Comparison of ENCODE assay signal across 25 mouse cellular contexts in genomic region chr11:19737807-19738206, GRCm38 (mm10).
DNase-seq lines count a peak whose midpoint lies in the region; ATAC-seq and TF ChIP-seq lines count a peak whose summit lies in the region.
"Had no signal": no experiment of that assay in that cellular context is flagged by ENCODE, and none has a peak within 500 bp of the region (broad histone marks: within the 10 kb centered on the region; RNA-seq: fewer than 3 reads in every experiment).

No protein-coding gene starts in this region.

- 56% methylated on average over 5 of the region's 5 CpGs for WGBS in heart, embryonic 15.5 days
- WGBS in heart, embryonic 11.5 days (ENCODE audit: insufficient replicate concordance): 57% methylated on average over 5 of the region's 5 CpGs
- WGBS in limb, embryonic 12.5 days: 21% methylated on average over 5 of the region's 5 CpGs

- intact Hi-C loops in left cerebral cortex, postnatal 36 days (cut with DNase I): no loop called here

- ATAC-seq in heart, embryonic 15.5 days (replicated peaks; ENCODE audit: insufficient number of reproducible peaks, insufficient read depth, low FRiP score, low read depth): peak; percentile 47; the same call in 1 of the 2 replicates
- ATAC-seq in heart, embryonic 11.5 days (replicated peaks; ENCODE audit: insufficient number of reproducible peaks, low FRiP score, low TSS enrichment): no peak
- peak; percentile 49; the same call in 1 of the 2 replicates for ATAC-seq in limb, embryonic 12.5 days (ENCODE audit: insufficient number of reproducible peaks, insufficient read depth, low FRiP score, low TSS enrichment, low read depth)
- ATAC-seq in inflammation-experienced regulatory T-cells, adult 6 months: no peak
- ATAC-seq: forebrain, postnatal 0 days; intestine, postnatal 0 days; midbrain, embryonic 15.5 days had no signal

- no peak for TF ChIP-seq POLR2A in embryonic fibroblast, embryonic 13.5 days (IDR thresholded peaks at IDR 0.05; ENCODE audit: low read depth, low read length)

- DNase-seq in kidney, postnatal 4 days: peak; percentile 17 to 25
- no peak for DNase-seq in kidney, adult 18-20 months
- DNase-seq in left cerebral cortex, postnatal 36 days (ENCODE audit: low spot score in 2 of 2): no peak
- DNase-seq: B cell, adult 2 months; cerebellum, adult 11 months; cerebellum, adult 9-11 months; forebrain, postnatal 0 days; gastrocnemius, postnatal 14 days; left cerebral cortex, postnatal 4 days; liver, embryonic 13.5 days; lung, adult 2 months; right cerebral cortex, postnatal 25 days; spleen, adult 18-20 months; thymus, postnatal 14 days had no signal

- H3K27me3 ChIP-seq in heart, embryonic 15.5 days: no peaks in the 10 kb centered on the region
- H3K27me3 ChIP-seq in heart, embryonic 11.5 days (ENCODE audit: control insufficient read depth, insufficient read depth, low read length): no peaks in the 10 kb centered on the region
- peaks cover 31% of the 10 kb centered on the region for H3K27me3 ChIP-seq in limb, embryonic 12.5 days
- H3K27me3 ChIP-seq: liver, embryonic 13.5 days; midbrain, embryonic 15.5 days had no signal

- no peaks in the 10 kb centered on the region for H3K9me3 ChIP-seq in heart, embryonic 15.5 days (replicated peaks)
- H3K9me3 ChIP-seq in heart, embryonic 11.5 days (replicated peaks; ENCODE audit: control insufficient read depth, low read length): no peaks in the 10 kb centered on the region
- H3K9me3 ChIP-seq in limb, embryonic 12.5 days: no peaks in the 10 kb centered on the region
- H3K9me3 ChIP-seq: liver, embryonic 13.5 days; midbrain, embryonic 15.5 days had no signal

- H3K4me1 ChIP-seq in heart, embryonic 15.5 days (replicated peaks): 0 out of 2 replicates have a peak, but pooled peaks cover 3% of the 10 kb centered on the region
- no peaks in the 10 kb centered on the region for H3K4me1 ChIP-seq in heart, embryonic 11.5 days (ENCODE audit: control insufficient read depth, insufficient read depth, low read length)
- H3K4me1 ChIP-seq in embryonic fibroblast, embryonic 13.5 days (ENCODE audit: control insufficient read depth, insufficient read depth, low read length): peaks cover 12% of the 10 kb centered on the region; the same call in 1 of the 2 replicates
- H3K4me1 ChIP-seq in limb, embryonic 12.5 days (replicated peaks): peaks cover 49% of the 10 kb centered on the region
- H3K4me1 ChIP-seq: liver, embryonic 13.5 days; midbrain, embryonic 15.5 days had no signal

- 0 out of 2 replicates have a peak overlapping the region, but pooled peaks have one; percentile 17 for H3K27ac ChIP-seq in heart, embryonic 15.5 days
- H3K27ac ChIP-seq in heart, embryonic 11.5 days (ENCODE audit: low read depth, low read length): no peak overlapping the region
- H3K27ac ChIP-seq in embryonic fibroblast, embryonic 13.5 days (ENCODE audit: insufficient read depth, low read length): peak overlapping the region; percentile 13; the same call in 1 of the 2 replicates
- 0 out of 2 replicates have a peak overlapping the region, but pooled peaks have one; percentile 29 for H3K27ac ChIP-seq in limb, embryonic 12.5 days
- H3K27ac ChIP-seq: forebrain, embryonic 10.5 days; hindbrain, embryonic 14.5 days; left cerebral cortex, adult 2 months; liver, embryonic 13.5 days; midbrain, embryonic 15.5 days had no signal

- H3K4me3 ChIP-seq in heart, embryonic 15.5 days: no peak overlapping the region
- H3K4me3 ChIP-seq in heart, embryonic 11.5 days (ENCODE audit: low read depth, low read length): no peak overlapping the region
- H3K4me3 ChIP-seq in embryonic fibroblast, embryonic 13.5 days (ENCODE audit: insufficient read depth, low read length): no peak overlapping the region
- no peak overlapping the region for H3K4me3 ChIP-seq in limb, embryonic 12.5 days (replicated peaks)
- H3K4me3 ChIP-seq: embryonic facial prominence, embryonic 10.5 days; forebrain, embryonic 10.5 days; left cerebral cortex, adult 2 months; liver, embryonic 13.5 days; midbrain, embryonic 15.5 days had no signal

- H3K4me2 ChIP-seq in heart, embryonic 15.5 days: no peak overlapping the region
- no peak overlapping the region for H3K4me2 ChIP-seq in heart, embryonic 11.5 days
- no peak overlapping the region for H3K4me2 ChIP-seq in limb, embryonic 12.5 days
- H3K4me2 ChIP-seq: hindbrain, embryonic 14.5 days; liver, embryonic 13.5 days; midbrain, embryonic 15.5 days had no signal

- TF ChIP-seq CTCF in embryonic fibroblast, embryonic 13.5 days (IDR thresholded peaks at IDR 0.05; ENCODE audit: borderline replicate concordance, insufficient read depth, low read length): no peak

- H3K36me3 ChIP-seq in heart, embryonic 15.5 days: no peaks in the 10 kb centered on the region
- no peaks in the 10 kb centered on the region for H3K36me3 ChIP-seq in heart, embryonic 11.5 days (ENCODE audit: control insufficient read depth, insufficient read depth, low read length)
- no peaks in the 10 kb centered on the region for H3K36me3 ChIP-seq in limb, embryonic 12.5 days
- H3K36me3 ChIP-seq: embryonic facial prominence, embryonic 10.5 days; forebrain, embryonic 10.5 days; liver, embryonic 13.5 days; midbrain, embryonic 15.5 days had no signal

- H3K9ac ChIP-seq in heart, embryonic 15.5 days: no peak overlapping the region
- no peak overlapping the region for H3K9ac ChIP-seq in heart, embryonic 11.5 days (ENCODE audit: low read depth, low read length)
- H3K9ac ChIP-seq in limb, embryonic 12.5 days (replicated peaks): no peak overlapping the region
- H3K9ac ChIP-seq: forebrain, postnatal 0 days; hindbrain, embryonic 14.5 days; liver, embryonic 13.5 days; midbrain, embryonic 15.5 days had no signal

Comparison
In these comparisons a context has a peak if more than half of its experiments do, and no peak if none do; other contexts are left out.
1. ATAC-seq: peak in heart, embryonic 15.5 days (single experiment) and limb, embryonic 12.5 days (single experiment); none in heart, embryonic 11.5 days (single experiment) and inflammation-experienced regulatory T-cells, adult 6 months (single experiment).
2. DNase-seq: peak in kidney, postnatal 4 days (2 of 2); none in kidney, adult 18-20 months (single experiment) and left cerebral cortex, postnatal 36 days (0 of 2).